Mouse (Mus musculus): ENCODE results near the gene Dynlt1c.
"Not testable (repeated sequence)": the region's sequence is repeated elsewhere in the genome, so short reads cannot be mapped to it uniquely, and the experiment has no call there.

Gene Dynlt1c

GRCm38 (mm10) chr17:6601204-6601911 lies at the start of gene Dynlt1c:
Dynlt1c (plus strand) TSS chr17:6601671.
- DNase-seq (ENCODE audit: low spot score in 2 of 2): peak; percentile 48 to 75

GRCm38 (mm10) chr17:6553798-6554197 lies 47.7 kb upstream of the Dynlt1c start:
- not testable (repeated sequence) for DNase-seq (ENCODE audit: low spot score in 2 of 2)

- DNase-seq (ENCODE audit: low spot score in 2 of 2): not testable (repeated sequence)
These were observed 47.2 kb upstream of the Dynlt1c start for GRCm38 (mm10) chr17:6554243-6554642.

DNA sequence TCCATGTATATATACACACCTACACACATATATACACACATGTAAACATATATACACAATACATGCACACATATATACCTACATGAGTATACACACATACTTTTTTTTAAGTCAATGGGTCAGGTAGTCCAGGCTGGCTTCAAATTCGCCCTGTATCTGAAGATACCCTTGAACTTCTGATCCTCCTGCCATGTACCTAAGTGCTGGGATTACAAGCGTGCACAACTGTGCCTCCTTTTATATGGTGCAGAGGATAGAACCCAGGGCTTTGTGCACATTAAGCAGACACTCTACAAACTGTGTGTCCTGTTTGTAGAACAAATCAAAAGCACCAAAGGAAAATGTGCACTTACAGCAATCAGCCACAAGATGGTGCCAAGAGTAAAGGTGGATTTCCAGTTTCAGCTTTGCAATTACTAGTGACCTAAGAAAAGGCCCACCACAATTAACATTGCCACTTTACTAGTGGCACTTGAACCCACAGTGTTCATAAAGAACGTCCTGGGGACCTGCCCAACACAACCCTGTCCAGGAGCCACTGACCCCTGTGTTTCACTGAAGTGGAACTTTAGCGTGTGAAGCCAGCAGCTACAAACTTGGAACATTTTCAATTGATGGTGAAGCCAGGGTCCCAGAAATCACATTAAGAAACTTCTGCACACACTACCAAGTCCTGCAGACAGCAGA lies 41.9 kb upstream of the Dynlt1c start:
- DNase-seq (ENCODE audit: low spot score in 2 of 2): not testable (repeated sequence)

GRCm38 (mm10) chr17:6564866-6565265 lies 36.6 kb upstream of the Dynlt1c start:
- DNase-seq (ENCODE audit: low spot score in 2 of 2): not testable (repeated sequence)

GRCm38 (mm10) chr17:6567908-6568307 lies 33.6 kb upstream of the Dynlt1c start:
- DNase-seq (ENCODE audit: low spot score in 2 of 2): not testable (repeated sequence)

DNA sequence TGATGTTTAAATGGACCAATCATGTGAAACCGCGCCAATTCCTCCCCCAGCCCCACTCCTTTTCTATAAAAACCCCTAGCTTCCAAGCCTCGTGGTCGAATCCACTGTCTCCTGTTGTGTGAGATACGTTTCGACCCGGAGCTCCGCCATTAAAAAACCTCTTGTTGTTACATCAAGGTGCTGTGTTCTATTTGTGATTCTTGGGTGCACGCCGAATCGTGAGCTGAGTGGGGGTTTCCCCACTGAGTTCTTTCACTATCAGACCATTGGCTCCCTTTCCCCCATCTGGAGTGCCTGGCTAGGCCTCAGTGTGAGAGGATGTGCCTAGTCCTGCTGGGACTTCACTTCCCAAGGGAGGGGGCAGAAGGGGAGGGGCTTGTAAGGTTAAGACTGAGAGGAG lies 30.2 kb upstream of the Dynlt1c start:
- DNase-seq (ENCODE audit: low spot score in 2 of 2): not testable (repeated sequence)

DNA sequence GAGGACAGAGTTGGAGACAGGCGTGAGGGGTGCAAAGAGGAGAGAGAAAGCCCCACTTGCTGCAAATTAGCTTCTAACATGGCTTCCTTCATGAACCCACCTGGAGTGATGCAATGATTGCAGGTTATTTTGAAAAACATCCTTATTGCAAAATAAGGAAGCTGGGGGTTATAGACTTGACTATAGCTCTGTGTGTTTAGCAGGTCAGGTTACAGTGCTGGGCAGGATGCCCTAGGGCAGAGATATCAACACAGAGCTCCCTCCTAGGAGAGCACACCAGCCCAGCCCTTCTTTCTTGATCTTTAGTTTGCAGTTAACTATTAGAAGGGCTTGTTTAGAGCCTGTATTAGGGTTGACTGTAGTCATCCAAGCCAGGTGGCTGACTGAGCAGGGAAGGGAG lies 29.3 kb upstream of the Dynlt1c start:
- DNase-seq (ENCODE audit: low spot score in 2 of 2): not testable (repeated sequence)

GRCm38 (mm10) chr17:6575376-6575775 lies 26.1 kb upstream of the Dynlt1c start:
- DNase-seq (ENCODE audit: low spot score in 2 of 2): not testable (repeated sequence)

GRCm38 (mm10) chr17:6588672-6589071 lies 12.8 kb upstream of the Dynlt1c start:
- DNase-seq (ENCODE audit: low spot score in 2 of 2): not testable (repeated sequence)

- not testable (repeated sequence) for DNase-seq (ENCODE audit: low spot score in 2 of 2)
These were observed 9.4 kb upstream of the Dynlt1c start for GRCm38 (mm10) chr17:6592109-6592508.

GRCm38 (mm10) chr17:6593896-6594295 lies 7.6 kb upstream of the Dynlt1c start:
- not testable (repeated sequence) for DNase-seq (ENCODE audit: low spot score in 2 of 2)

DNA sequence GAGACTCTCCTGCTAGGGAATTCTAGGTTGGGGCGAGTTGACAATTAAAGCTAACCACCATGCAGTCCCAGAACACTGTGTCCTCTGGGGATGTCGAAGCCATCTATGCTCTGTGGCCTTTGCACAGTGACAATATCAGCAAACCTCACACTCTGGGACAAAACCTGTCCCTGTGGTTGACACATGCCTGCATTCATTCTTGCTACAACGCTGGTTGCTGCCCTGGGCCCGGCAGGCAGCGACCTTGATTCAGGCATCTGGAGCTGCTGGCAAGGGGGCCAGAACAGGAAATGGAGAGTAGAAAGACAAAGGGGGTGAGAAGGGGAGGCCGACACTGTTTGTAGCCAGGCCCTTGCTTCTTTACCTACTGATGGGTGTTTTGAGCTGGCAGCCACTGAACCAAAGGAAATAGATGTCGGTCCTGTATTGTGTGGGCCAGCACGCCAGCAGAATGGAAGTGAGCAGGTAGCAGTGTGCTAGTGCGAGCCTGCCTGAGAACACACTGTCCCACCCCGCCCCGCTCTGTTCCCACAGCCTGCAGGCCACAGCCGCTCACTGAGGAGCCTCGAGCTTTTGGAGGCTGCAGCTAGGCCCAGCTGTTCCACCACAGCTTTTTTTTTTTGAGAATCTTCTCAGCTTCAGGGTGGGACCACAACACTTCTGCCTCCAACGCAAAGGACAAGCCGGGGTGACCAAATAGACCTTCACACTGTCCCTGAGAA lies 5.5 kb upstream of the Dynlt1c start:
- DNase-seq (ENCODE audit: low spot score in 2 of 2): peak; percentile 45 to 59

DNA sequence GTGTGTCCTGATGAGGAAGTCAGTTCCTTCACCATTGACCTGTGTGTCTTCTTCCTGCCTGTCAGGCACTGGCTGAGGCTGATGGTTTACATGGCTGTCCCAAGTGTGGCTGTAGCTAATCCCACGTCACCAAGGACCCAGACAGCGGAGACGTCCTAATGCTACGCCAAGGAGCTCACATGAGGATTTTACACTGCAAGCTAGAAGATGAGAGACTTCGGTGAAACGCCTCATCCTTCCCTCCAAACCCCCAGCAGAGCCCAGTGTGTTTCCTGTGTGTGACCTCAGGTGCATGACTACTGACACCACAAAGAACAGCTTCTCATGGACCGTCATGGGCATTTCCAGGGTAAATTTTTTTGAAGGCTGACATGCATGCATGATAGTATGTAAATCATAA lies 3.1 kb upstream of the Dynlt1c start:
- DNase-seq (ENCODE audit: low spot score in 2 of 2): not testable (repeated sequence)

DNA sequence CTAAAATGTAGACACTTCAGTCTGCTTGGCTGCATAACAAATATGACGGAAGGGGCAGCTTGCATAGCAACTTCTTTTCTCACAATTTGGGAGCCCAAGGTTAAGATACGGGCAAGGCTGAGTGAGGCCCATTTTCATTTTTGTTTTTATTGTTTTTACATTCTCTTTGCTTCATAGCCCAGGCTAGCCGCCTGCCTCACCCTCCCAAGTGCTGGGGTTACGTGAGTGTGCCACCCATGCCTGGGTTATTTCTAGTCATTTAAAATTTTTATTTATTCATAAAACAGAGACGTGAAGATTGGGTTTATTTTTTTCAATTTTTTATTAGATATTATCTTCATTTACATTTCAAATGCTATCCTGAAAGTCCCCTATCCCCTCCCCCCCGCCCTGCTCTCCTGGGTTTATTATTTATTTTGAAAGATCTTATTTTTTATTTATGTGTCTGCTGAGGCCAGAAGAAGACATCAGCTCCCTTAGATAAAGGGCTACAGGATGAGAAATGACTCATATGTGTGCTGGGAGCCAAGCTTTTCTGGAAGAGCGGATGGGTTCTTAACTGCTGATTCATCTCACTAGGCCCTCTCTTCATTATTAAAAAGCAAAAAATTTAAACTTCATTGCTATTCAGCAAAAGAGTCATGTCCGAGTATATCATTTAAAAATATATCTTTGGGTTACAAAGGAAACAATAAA lies 1.1 kb upstream of the Dynlt1c start:
- DNase-seq (ENCODE audit: low spot score in 2 of 2): peak in 1 of 2 experiments; percentile 59

DNA sequence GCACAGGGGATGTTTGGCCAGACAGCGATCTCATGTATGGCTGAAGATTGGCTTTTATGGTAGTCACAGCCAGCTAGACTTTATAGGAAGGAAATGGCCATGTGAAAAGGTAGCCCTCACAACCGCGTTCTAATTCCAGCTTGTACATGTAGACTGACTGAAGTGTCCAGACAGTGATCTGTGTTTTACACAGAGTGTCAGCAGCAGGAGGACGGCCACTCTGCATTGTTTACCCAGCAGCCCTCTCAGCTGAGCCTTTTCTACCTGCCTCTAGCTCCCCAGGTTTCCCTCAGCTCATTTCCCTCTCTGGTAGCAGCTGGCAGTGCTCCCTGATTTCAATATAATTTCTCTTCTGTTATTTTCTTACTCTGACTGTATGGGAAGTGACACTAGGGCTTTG lies 734 bp downstream of the Dynlt1c start:
- not testable (repeated sequence) for DNase-seq (ENCODE audit: low spot score in 2 of 2)

GRCm38 (mm10) chr17:6605347-6605746 lies 3.9 kb downstream of the Dynlt1c start:
- DNase-seq (ENCODE audit: low spot score in 2 of 2): not testable (repeated sequence)

GRCm38 (mm10) chr17:6613524-6613923 lies 12.1 kb downstream of the Dynlt1c start:
- DNase-seq (ENCODE audit: low spot score in 2 of 2): not testable (repeated sequence)

DNA sequence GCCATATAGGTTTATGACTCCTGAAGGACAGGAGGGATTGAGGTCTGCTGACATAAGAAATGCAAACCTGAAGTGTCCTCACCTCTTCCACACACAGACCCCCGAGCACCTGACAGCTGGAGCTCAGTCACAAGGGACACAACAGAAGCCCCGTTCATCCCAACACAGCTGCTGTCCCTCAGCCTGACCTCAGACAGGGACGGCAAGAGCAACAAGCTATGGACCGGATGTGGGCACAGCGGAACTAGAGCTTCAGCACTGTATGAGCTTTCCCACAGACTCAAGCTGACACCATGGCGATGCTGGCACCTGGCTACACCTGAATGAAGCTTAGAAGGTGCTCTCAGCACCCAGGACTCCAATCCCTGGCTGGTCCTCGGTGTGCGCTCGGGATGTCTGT lies 12.8 kb downstream of the Dynlt1c start:
- DNase-seq (ENCODE audit: low spot score in 2 of 2): not testable (repeated sequence)

DNA sequence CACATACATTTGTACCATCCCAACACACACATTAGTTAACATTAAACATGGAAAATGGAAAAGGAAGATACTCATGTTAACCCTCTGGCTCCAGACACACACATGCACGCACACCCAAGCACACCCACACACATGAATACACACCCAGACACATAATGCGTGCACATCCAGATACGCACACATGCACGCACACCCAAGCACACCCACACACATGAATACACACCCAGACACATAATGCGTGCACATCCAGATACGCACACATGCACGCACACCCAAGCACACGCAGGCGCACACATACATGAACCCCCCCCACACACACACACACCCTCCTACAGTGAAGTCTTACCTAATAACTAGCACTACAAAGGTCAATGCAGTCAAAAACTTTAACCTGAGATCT lies 15.3 kb downstream of the Dynlt1c start:
- not testable (repeated sequence) for DNase-seq (ENCODE audit: low spot score in 2 of 2)

- not testable (repeated sequence) for DNase-seq (ENCODE audit: low spot score in 2 of 2)
These were observed 16.4 kb downstream of the Dynlt1c start for GRCm38 (mm10) chr17:6617689-6618400.
